Mouse (Mus musculus): ENCODE results near the gene Nhsl1. TPM values are rescaled to one million over a fixed set of nuclear protein-coding genes. Genes with fewer than 3 reads are reported as not detected.

Nhsl1 gene
- total RNA-seq, 1 experiment from 2014 or later: 5.3 TPM

GRCm38 (mm10) chr10:18347231-18347630 is 28.4 kb downstream of the Nhsl1 start:
- DNase-seq: no peak

GRCm38 (mm10) chr10:18350781-18351180 is 32.0 kb downstream of the Nhsl1 start:
- DNase-seq: no peak

GRCm38 (mm10) chr10:18352937-18353336 is 34.2 kb downstream of the Nhsl1 start:
- DNase-seq: no peak

GRCm38 (mm10) chr10:18354103-18354502 is 35.3 kb downstream of the Nhsl1 start:
- no peak for DNase-seq

GRCm38 (mm10) chr10:18356461-18356860 is 37.7 kb downstream of the Nhsl1 start:
- DNase-seq: no peak

GRCm38 (mm10) chr10:18357212-18357611 is 38.4 kb downstream of the Nhsl1 start:
- DNase-seq: no peak

- DNase-seq: no peak
Observed at GRCm38 (mm10) chr10:18358461-18358860, 39.7 kb downstream of the Nhsl1 start.

- DNase-seq: no peak
Observed at GRCm38 (mm10) chr10:18360175-18360574, 41.4 kb downstream of the Nhsl1 start.

GRCm38 (mm10) chr10:18365432-18365831 is 46.6 kb downstream of the Nhsl1 start:
- no peak for DNase-seq

GRCm38 (mm10) chr10:18366697-18367096 is 47.9 kb downstream of the Nhsl1 start:
- no peak for DNase-seq

GRCm38 (mm10) chr10:18368111-18368510 is 49.3 kb downstream of the Nhsl1 start:
- no peak for DNase-seq

- DNase-seq: no peak
Observed at GRCm38 (mm10) chr10:18370475-18371286, 51.9 kb downstream of the Nhsl1 start.

GRCm38 (mm10) chr10:18371866-18372265 is 53.1 kb downstream of the Nhsl1 start:
- DNase-seq: no peak

GRCm38 (mm10) chr10:18375301-18375700 is 56.5 kb downstream of the Nhsl1 start:
- no peak for DNase-seq

GRCm38 (mm10) chr10:18384766-18385165 is 66.0 kb downstream of the Nhsl1 start:
- DNase-seq: no peak

GRCm38 (mm10) chr10:18386224-18386623 is 67.4 kb downstream of the Nhsl1 start:
- no peak for DNase-seq

- DNase-seq: peak; percentile 52
Observed at GRCm38 (mm10) chr10:18388784-18389575, 70.2 kb downstream of the Nhsl1 start.

GRCm38 (mm10) chr10:18390004-18390403 is 71.2 kb downstream of the Nhsl1 start:
- no peak for DNase-seq

GRCm38 (mm10) chr10:18391608-18392007 is 72.8 kb downstream of the Nhsl1 start:
- DNase-seq: peak; percentile 37

GRCm38 (mm10) chr10:18392268-18392667 is 73.5 kb downstream of the Nhsl1 start:
- no peak for DNase-seq

GRCm38 (mm10) chr10:18393740-18394139 is 75.0 kb downstream of the Nhsl1 start:
- no peak for DNase-seq

GRCm38 (mm10) chr10:18394270-18394669 is 75.5 kb downstream of the Nhsl1 start:
- DNase-seq: no peak

- DNase-seq: no peak
Observed at GRCm38 (mm10) chr10:18400089-18400644, 81.4 kb downstream of the Nhsl1 start.

All from adrenal gland, postnatal 25 days (tissue).